Comparison of ENCODE assay signal across 14 mouse cellular contexts in genomic region chr17:26844909-26845148, GRCm38 (mm10). TPM values are rescaled to one million over a fixed set of nuclear protein-coding genes. Genes with fewer than 3 reads are reported as not detected.
DNase-seq lines count a peak whose midpoint lies in the region; ATAC-seq lines count a peak whose summit lies in the region.
"Had no signal": no experiment of that assay in that cellular context is flagged by ENCODE, and none has a peak within 500 bp of the region (broad histone marks: within the 10 kb centered on the region; RNA-seq: fewer than 3 reads in every experiment).

Gene Nkx2-5 (minus strand): TSS chr17:26845009.

- H3K9ac ChIP-seq in forebrain, embryonic 12.5 days = no peak within 1 kb of the TSS; the same call in 1 of the 2 replicates
- H3K9ac ChIP-seq in lung, embryonic 15.5 days = no peak within 1 kb of the TSS
- no peak within 1 kb of the TSS for H3K9ac ChIP-seq in embryonic facial prominence, embryonic 13.5 days
- H3K9ac ChIP-seq: limb, embryonic 15.5 days; neural tube, embryonic 13.5 days had no signal

- no peak within 1 kb of the TSS; the same call in 1 of the 2 replicates for H3K4me2 ChIP-seq in forebrain, embryonic 12.5 days
- H3K4me2 ChIP-seq in lung, embryonic 15.5 days = peak within 1 kb of the TSS; percentile 39
- H3K4me2 ChIP-seq in embryonic facial prominence, embryonic 13.5 days = no peak within 1 kb of the TSS
- H3K4me2 ChIP-seq: limb, embryonic 15.5 days; neural tube, embryonic 13.5 days had no signal

- peaks cover 17% of the 10 kb centered on the region for H3K4me1 ChIP-seq in forebrain, embryonic 10.5 days
- peaks cover 8% of the 10 kb centered on the region for H3K4me1 ChIP-seq in forebrain, embryonic 12.5 days
- H3K4me1 ChIP-seq in lung, embryonic 15.5 days = peaks cover 15% of the 10 kb centered on the region
- H3K4me1 ChIP-seq in embryonic facial prominence, embryonic 13.5 days = peaks cover 11% of the 10 kb centered on the region

- H3K27me3 ChIP-seq in forebrain, embryonic 10.5 days (ENCODE audit: poor library complexity, severe bottlenecking) = peaks cover 98% of the 10 kb centered on the region
- H3K27me3 ChIP-seq in forebrain, embryonic 12.5 days = peaks cover 91% of the 10 kb centered on the region
- peaks cover 93% of the 10 kb centered on the region for H3K27me3 ChIP-seq in lung, embryonic 15.5 days
- H3K27me3 ChIP-seq in embryonic facial prominence, embryonic 13.5 days = peaks cover 92% of the 10 kb centered on the region

- intact Hi-C loops in heart, postnatal 25 days (cut with DNase I) = loop anchor here (10.0 kb wide), 1 partner anchor 360 kb away; no protein-coding TSS in a partner anchor

- H3K27ac ChIP-seq in forebrain, embryonic 10.5 days = no peak within 1 kb of the TSS
- H3K27ac ChIP-seq in forebrain, embryonic 12.5 days = no peak within 1 kb of the TSS
- H3K27ac ChIP-seq in lung, embryonic 15.5 days = no peak within 1 kb of the TSS
- no peak within 1 kb of the TSS for H3K27ac ChIP-seq in embryonic facial prominence, embryonic 13.5 days
- H3K27ac ChIP-seq: limb, embryonic 15.5 days; neural tube, embryonic 13.5 days had no signal

- no peak for ATAC-seq in forebrain, embryonic 12.5 days (ENCODE audit: low FRiP score)
- ATAC-seq in lung, embryonic 15.5 days (ENCODE audit: borderline replicate concordance, extremely low read depth, low FRiP score, low TSS enrichment) = no peak
- no peak for ATAC-seq in embryonic facial prominence, embryonic 13.5 days (ENCODE audit: insufficient number of reproducible peaks, insufficient read depth, low FRiP score, low TSS enrichment, low read depth)

- DNase-seq in forebrain, embryonic 10.5 days (ENCODE audit: extremely low spot score, low spot score) = no peak
- DNase-seq in lung, adult 18-20 months = no peak
- no peak for DNase-seq in heart, postnatal 25 days (ENCODE audit: low spot score)
- no peak for DNase-seq in cerebellum, postnatal 4 days (ENCODE audit: low spot score in 2 of 2)
- no peak for DNase-seq in cerebellum, adult 11 months
- DNase-seq: gastrocnemius, postnatal 36 days; layer of hippocampus, adult 9-11 months; right cerebral cortex, postnatal 14 days; thymus, adult 18-20 months had no signal

- 0 out of 2 replicates have a peak within 1 kb of the TSS, but pooled peaks have one; percentile 19 for H3K4me3 ChIP-seq in forebrain, embryonic 10.5 days
- H3K4me3 ChIP-seq in forebrain, embryonic 12.5 days (replicated peaks) = no peak within 1 kb of the TSS
- 0 out of 2 replicates have a peak within 1 kb of the TSS, but pooled peaks have one; percentile 4 for H3K4me3 ChIP-seq in lung, embryonic 15.5 days
- peak within 1 kb of the TSS; percentile 6; the same call in 1 of the 2 replicates for H3K4me3 ChIP-seq in embryonic facial prominence, embryonic 13.5 days
- H3K4me3 ChIP-seq: limb, embryonic 15.5 days; neural tube, embryonic 13.5 days had no signal

- no peaks in the 10 kb centered on the region for H3K9me3 ChIP-seq in forebrain, embryonic 10.5 days
- no peaks in the 10 kb centered on the region for H3K9me3 ChIP-seq in forebrain, embryonic 12.5 days
- H3K9me3 ChIP-seq in lung, embryonic 15.5 days = no peaks in the 10 kb centered on the region
- H3K9me3 ChIP-seq in embryonic facial prominence, embryonic 13.5 days = no peaks in the 10 kb centered on the region
- H3K9me3 ChIP-seq: limb, embryonic 15.5 days; neural tube, embryonic 13.5 days had no signal

- WGBS in forebrain, embryonic 10.5 days = 0% methylated on average over 5 of the region's 5 CpGs
- WGBS in forebrain, embryonic 12.5 days = 0% methylated on average over 4 of the region's 5 CpGs
- 2% methylated on average over 5 of the region's 5 CpGs for WGBS in lung, embryonic 15.5 days
- 0% methylated on average over 4 of the region's 5 CpGs for WGBS in embryonic facial prominence, embryonic 13.5 days

- H3K36me3 ChIP-seq in forebrain, embryonic 10.5 days (replicated peaks) = no peaks in the 10 kb centered on the region
- H3K36me3 ChIP-seq in forebrain, embryonic 12.5 days (replicated peaks) = no peaks in the 10 kb centered on the region
- no peaks in the 10 kb centered on the region for H3K36me3 ChIP-seq in lung, embryonic 15.5 days
- no peaks in the 10 kb centered on the region for H3K36me3 ChIP-seq in embryonic facial prominence, embryonic 13.5 days
- H3K36me3 ChIP-seq: limb, embryonic 15.5 days; neural tube, embryonic 13.5 days had no signal

RNA-seq across cellular contexts. Expression of gene Nkx2-5, which starts in this region (rescaled TPM):
- not detected in 2 replicates for polyA plus RNA-seq in forebrain, embryonic 10.5 days (2016; fragmentation: Nextera tagmentation; extraction: Ambion mirVana)
- polyA plus RNA-seq in forebrain, embryonic 12.5 days (2016; fragmentation: Nextera tagmentation; extraction: Ambion mirVana) = not detected in 2 replicates
- 2.4 and 4.6 TPM in 2 replicates for polyA plus RNA-seq in lung, embryonic 15.5 days (2015; fragmentation: Nextera tagmentation; extraction: Ambion mirVana)
- polyA plus RNA-seq in embryonic facial prominence, embryonic 13.5 days (2015; fragmentation: Nextera tagmentation; extraction: Ambion mirVana) = 0.39 and 2.5 TPM in 2 replicates
- 10 to 100 TPM; 79.5 to 91.8 TPM for total RNA-seq in heart, postnatal 25 days (2021)
- total RNA-seq: gastrocnemius, postnatal 36 days had no signal
- polyA plus RNA-seq: limb, embryonic 15.5 days had no signal
